Mouse (Mus musculus): ENCODE measurements around the gene Prkab1.

Gene Prkab1

GRCm38 (mm10) chr5:116024327-116024739 is at the start of gene Prkab1:
TSS of gene Prkab1 (minus strand) at chr5:116024508.
- DNase-seq = peak; percentile 95

GRCm38 (mm10) chr5:116069618-116070017 is 45.3 kb upstream of the Prkab1 start:
- DNase-seq = no peak

- DNase-seq = no peak
These were observed 28.5 kb upstream of the Prkab1 start for GRCm38 (mm10) chr5:116052826-116053225.

- no peak for DNase-seq
These were observed 27.9 kb upstream of the Prkab1 start for GRCm38 (mm10) chr5:116052171-116052570.

- DNase-seq = no peak
These were observed 25.5 kb upstream of the Prkab1 start for GRCm38 (mm10) chr5:116049821-116050220.

- no peak for DNase-seq
These were observed 24.0 kb upstream of the Prkab1 start for GRCm38 (mm10) chr5:116048321-116048720.

- no peak for DNase-seq
These were observed 21.9 kb upstream of the Prkab1 start for GRCm38 (mm10) chr5:116046246-116046645.

- no peak for DNase-seq
These were observed 21.3 kb upstream of the Prkab1 start for GRCm38 (mm10) chr5:116045581-116045980.

GRCm38 (mm10) chr5:116042241-116042640 is 17.9 kb upstream of the Prkab1 start:
- no peak for DNase-seq

GRCm38 (mm10) chr5:116039706-116040105 is 15.4 kb upstream of the Prkab1 start:
- DNase-seq = no peak

- DNase-seq = no peak
These were observed 13.4 kb upstream of the Prkab1 start for GRCm38 (mm10) chr5:116037731-116038130.

GRCm38 (mm10) chr5:116036465-116036864 is 12.2 kb upstream of the Prkab1 start:
- no peak for DNase-seq

- DNase-seq = peak; percentile 78
These were observed 6.9 kb upstream of the Prkab1 start for GRCm38 (mm10) chr5:116031190-116031577.

GRCm38 (mm10) chr5:116030566-116031189 is 6.4 kb upstream of the Prkab1 start:
- no peak for DNase-seq

GRCm38 (mm10) chr5:116029071-116029470 is 4.8 kb upstream of the Prkab1 start:
- peak; percentile 81 for DNase-seq

GRCm38 (mm10) chr5:116026561-116026960 is 2.3 kb upstream of the Prkab1 start:
- no peak for DNase-seq

GRCm38 (mm10) chr5:116026107-116026506 is 1.8 kb upstream of the Prkab1 start:
- DNase-seq = no peak

- no peak for DNase-seq
These were observed 455 bp downstream of the Prkab1 start for GRCm38 (mm10) chr5:116023821-116024284.

GRCm38 (mm10) chr5:116023251-116023661 is 1.1 kb downstream of the Prkab1 start:
- no peak for DNase-seq

- DNase-seq = no peak
These were observed 1.6 kb downstream of the Prkab1 start for GRCm38 (mm10) chr5:116022658-116023200.

GRCm38 (mm10) chr5:116022131-116022530 is 2.2 kb downstream of the Prkab1 start:
- no peak for DNase-seq

GRCm38 (mm10) chr5:116021552-116021951 is 2.8 kb downstream of the Prkab1 start:
- DNase-seq = no peak

- no peak for DNase-seq
These were observed 4.9 kb downstream of the Prkab1 start for GRCm38 (mm10) chr5:116019371-116019770.

GRCm38 (mm10) chr5:116018784-116019183 is 5.5 kb downstream of the Prkab1 start:
- no peak for DNase-seq

GRCm38 (mm10) chr5:116018196-116018595 is 6.1 kb downstream of the Prkab1 start:
- DNase-seq = no peak
